Mouse (Mus musculus): ENCODE measurements around the gene Layn. TPM values are rescaled to one million over a fixed set of nuclear protein-coding genes. Genes with fewer than 3 reads are reported as not detected.

Gene Layn
- polyA plus RNA-seq, 1 experiment from 2014 or later = 2.9 TPM

- 0 out of 2 replicates have a peak, but pooled peaks have one; percentile 12 for TF ChIP-seq CTCF (IDR thresholded peaks at IDR 0.05; ENCODE audit: low read depth)
- no peak for TF ChIP-seq EP300 (optimal IDR thresholded peaks at IDR 0.05)
- Histone ChIP-seq H3K9me3 (ENCODE audit: control insufficient read depth, low read length) (no peaks in the 10 kb centered on the region), H3K4me3 (ENCODE audit: low read depth, low read length) (no peak overlapping the region), H3K4me2 (replicated peaks; ENCODE audit: low read depth) (no peak overlapping the region), H3K27me3 (ENCODE audit: control insufficient read depth, insufficient read depth, low read length) (no peaks in the 10 kb centered on the region), H3K4me1 (replicated peaks; ENCODE audit: control insufficient read depth, insufficient read depth) (no peaks in the 10 kb centered on the region), H3K27ac (replicated peaks) (no peak overlapping the region), H3K36me3 (ENCODE audit: control insufficient read depth, insufficient read depth, low read length) (no peaks in the 10 kb centered on the region), H3K9ac (ENCODE audit: low read length) (no peak overlapping the region)
- DNase-seq (ENCODE audit: low spot score) (no peak), ATAC-seq (ENCODE audit: low FRiP score, low TSS enrichment) (no peak)
- 90% methylated on average over 1 of the region's 1 CpGs for WGBS
Observed at GRCm38 (mm10) chr9:51026952-51027351, 49.9 kb downstream of the Layn start.

GRCm38 (mm10) chr9:51021123-51021795 is 55.6 kb downstream of the Layn start:
- 77% methylated on average over 4 of the region's 4 CpGs for WGBS
- no peak overlapping the region for H3K4me3 ChIP-seq (ENCODE audit: low read depth, low read length)
- H3K4me2 ChIP-seq (replicated peaks; ENCODE audit: low read depth) = no peak overlapping the region
- TF ChIP-seq CTCF (IDR thresholded peaks at IDR 0.05; ENCODE audit: low read depth) (no peak), EP300 (optimal IDR thresholded peaks at IDR 0.05) (no peak)
- H3K27me3 ChIP-seq (ENCODE audit: control insufficient read depth, insufficient read depth, low read length) = no peaks in the 10 kb centered on the region
- no peaks in the 10 kb centered on the region for H3K4me1 ChIP-seq (replicated peaks; ENCODE audit: control insufficient read depth, insufficient read depth)
- no peak for ATAC-seq (ENCODE audit: low FRiP score, low TSS enrichment)
- H3K9ac ChIP-seq (ENCODE audit: low read length) = no peak overlapping the region
- H3K36me3 ChIP-seq (ENCODE audit: control insufficient read depth, insufficient read depth, low read length) = no peaks in the 10 kb centered on the region
- no peaks in the 10 kb centered on the region for H3K9me3 ChIP-seq (ENCODE audit: control insufficient read depth, low read length)
- DNase-seq (ENCODE audit: low spot score) = no peak
- H3K27ac ChIP-seq (replicated peaks) = no peak overlapping the region

GRCm38 (mm10) chr9:51020351-51020750 is 56.5 kb downstream of the Layn start:
- Histone ChIP-seq H3K4me2 (replicated peaks; ENCODE audit: low read depth) (no peak overlapping the region), H3K4me1 (replicated peaks; ENCODE audit: control insufficient read depth, insufficient read depth) (no peaks in the 10 kb centered on the region)

GRCm38 (mm10) chr9:51019670-51020069 is 57.2 kb downstream of the Layn start:
- Histone ChIP-seq H3K36me3 (ENCODE audit: control insufficient read depth, insufficient read depth, low read length) (no peaks in the 10 kb centered on the region), H3K9ac (ENCODE audit: low read length) (no peak overlapping the region), H3K4me1 (replicated peaks; ENCODE audit: control insufficient read depth, insufficient read depth) (no peaks in the 10 kb centered on the region), H3K4me2 (replicated peaks; ENCODE audit: low read depth) (no peak overlapping the region), H3K27ac (replicated peaks) (no peak overlapping the region), H3K9me3 (ENCODE audit: control insufficient read depth, low read length) (no peaks in the 10 kb centered on the region), H3K4me3 (ENCODE audit: low read depth, low read length) (no peak overlapping the region), H3K27me3 (ENCODE audit: control insufficient read depth, insufficient read depth, low read length) (no peaks in the 10 kb centered on the region)
- DNase-seq (ENCODE audit: low spot score) = no peak
- no peak for TF ChIP-seq CTCF (IDR thresholded peaks at IDR 0.05; ENCODE audit: low read depth)
- no peak for TF ChIP-seq EP300 (optimal IDR thresholded peaks at IDR 0.05)
- no peak for ATAC-seq (ENCODE audit: low FRiP score, low TSS enrichment)
- 68% methylated on average over 7 of the region's 7 CpGs for WGBS

More at GRCm38 (mm10) chr9:51020351-51020750, 56.5 kb downstream of the Layn start:
- no peaks in the 10 kb centered on the region for H3K27me3 ChIP-seq (ENCODE audit: control insufficient read depth, insufficient read depth, low read length)
- DNase-seq (ENCODE audit: low spot score) (no peak), ATAC-seq (ENCODE audit: low FRiP score, low TSS enrichment) (no peak)
- no peaks in the 10 kb centered on the region for H3K36me3 ChIP-seq (ENCODE audit: control insufficient read depth, insufficient read depth, low read length)
- TF ChIP-seq CTCF (IDR thresholded peaks at IDR 0.05; ENCODE audit: low read depth) (no peak), EP300 (optimal IDR thresholded peaks at IDR 0.05) (no peak)
- H3K9me3 ChIP-seq (ENCODE audit: control insufficient read depth, low read length) = no peaks in the 10 kb centered on the region
- H3K4me3 ChIP-seq (ENCODE audit: low read depth, low read length) = no peak overlapping the region
- WGBS = 72% methylated on average over 3 of the region's 3 CpGs
- no peak overlapping the region for H3K9ac ChIP-seq (ENCODE audit: low read length)
- H3K27ac ChIP-seq (replicated peaks) = no peak overlapping the region

GRCm38 (mm10) chr9:51015732-51016131 is 61.2 kb downstream of the Layn start:
- peak; percentile 38 for DNase-seq (ENCODE audit: low spot score)
- H3K4me1 ChIP-seq (replicated peaks; ENCODE audit: control insufficient read depth, insufficient read depth) = no peaks in the 10 kb centered on the region
- peak; percentile 67 for ATAC-seq (ENCODE audit: low FRiP score, low TSS enrichment)
- no peak for TF ChIP-seq CTCF (IDR thresholded peaks at IDR 0.05; ENCODE audit: low read depth)
- no peak for TF ChIP-seq EP300 (optimal IDR thresholded peaks at IDR 0.05)
- whole genome bisulfite sequencing = 19% methylated on average over 4 of the region's 4 CpGs
- no peaks in the 10 kb centered on the region for H3K9me3 ChIP-seq (ENCODE audit: control insufficient read depth, low read length)
- no peak overlapping the region for H3K4me3 ChIP-seq (ENCODE audit: low read depth, low read length)
- H3K36me3 ChIP-seq (ENCODE audit: control insufficient read depth, insufficient read depth, low read length) = no peaks in the 10 kb centered on the region
- no peaks in the 10 kb centered on the region for H3K27me3 ChIP-seq (ENCODE audit: control insufficient read depth, insufficient read depth, low read length)
- H3K9ac ChIP-seq (ENCODE audit: low read length) = no peak overlapping the region
- H3K4me2 ChIP-seq (replicated peaks; ENCODE audit: low read depth) = no peak overlapping the region
- H3K27ac ChIP-seq (replicated peaks) = no peak overlapping the region

- Histone ChIP-seq H3K4me1 (replicated peaks; ENCODE audit: control insufficient read depth, insufficient read depth) (no peaks in the 10 kb centered on the region), H3K36me3 (ENCODE audit: control insufficient read depth, insufficient read depth, low read length) (no peaks in the 10 kb centered on the region), H3K27me3 (ENCODE audit: control insufficient read depth, insufficient read depth, low read length) (no peaks in the 10 kb centered on the region), H3K4me2 (replicated peaks; ENCODE audit: low read depth) (no peak overlapping the region), H3K9ac (ENCODE audit: low read length) (no peak overlapping the region), H3K27ac (replicated peaks) (no peak overlapping the region), H3K9me3 (ENCODE audit: control insufficient read depth, low read length) (no peaks in the 10 kb centered on the region), H3K4me3 (ENCODE audit: low read depth, low read length) (no peak overlapping the region)
- ATAC-seq (ENCODE audit: low FRiP score, low TSS enrichment) (no peak), DNase-seq (ENCODE audit: low spot score) (no peak)
- WGBS = 71% methylated on average over 1 of the region's 1 CpGs
- TF ChIP-seq EP300 (optimal IDR thresholded peaks at IDR 0.05) = no peak
- TF ChIP-seq CTCF (IDR thresholded peaks at IDR 0.05; ENCODE audit: low read depth) = no peak
Observed at GRCm38 (mm10) chr9:51013644-51014043, 63.2 kb downstream of the Layn start.

All from stomach, postnatal 0 days (tissue).